In the genomic region with DNA sequence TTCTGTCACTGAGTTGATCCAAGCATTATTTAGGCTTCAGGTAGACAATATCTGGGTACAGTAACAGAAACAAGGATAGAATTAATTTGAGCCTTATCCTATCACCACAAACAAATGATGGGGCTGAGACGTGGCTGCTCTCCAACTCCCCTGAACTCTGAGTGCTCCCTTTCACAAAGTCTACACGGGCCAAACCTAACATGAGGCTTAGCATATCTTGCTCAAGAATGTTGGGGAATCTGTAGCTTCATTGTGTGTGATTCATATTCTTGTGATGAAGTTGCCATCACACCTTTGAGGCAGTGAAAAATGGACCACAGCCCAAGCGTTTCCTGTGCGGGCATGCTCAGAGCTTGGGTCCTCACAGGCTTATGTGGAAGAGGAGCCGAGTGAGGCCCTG, we compare ENCODE assay signal across 15 mouse cellular contexts.
"Had no signal": no experiment of that assay in that cellular context is flagged by ENCODE, and none has a peak within 500 bp of the region (broad histone marks: within the 10 kb centered on the region; RNA-seq: fewer than 3 reads in every experiment).

No protein-coding gene starts in this region.

- H3K27ac ChIP-seq: left cerebral cortex, adult 2 months; limb, embryonic 13.5 days; liver, embryonic 14.5 days; midbrain, embryonic 10.5 days; stomach, embryonic 15.5 days had no signal

- H3K9ac ChIP-seq: limb, embryonic 13.5 days; liver, embryonic 14.5 days; stomach, embryonic 15.5 days had no signal

- H3K9me3 ChIP-seq: limb, embryonic 13.5 days; midbrain, embryonic 10.5 days; stomach, embryonic 15.5 days had no signal

- ATAC-seq: intestine, embryonic 16.5 days; midbrain, embryonic 16.5 days had no signal

- H3K4me2 ChIP-seq: limb, embryonic 13.5 days; stomach, embryonic 15.5 days had no signal

- H3K27me3 ChIP-seq: limb, embryonic 13.5 days; stomach, embryonic 15.5 days had no signal

- H3K4me1 ChIP-seq: limb, embryonic 13.5 days; midbrain, embryonic 10.5 days; stomach, embryonic 15.5 days had no signal

- H3K4me3 ChIP-seq: left cerebral cortex, adult 2 months; limb, embryonic 13.5 days; midbrain, embryonic 10.5 days; stomach, embryonic 15.5 days had no signal

- H3K36me3 ChIP-seq: limb, embryonic 13.5 days; midbrain, embryonic 10.5 days; stomach, embryonic 15.5 days had no signal

- DNase-seq: kidney, adult 8-10 months; kidney, postnatal 25 days; lung, adult 2 months; lung, postnatal 10 days; lung, postnatal 4 days; right cerebral cortex, postnatal 4 days; spleen, adult 18-20 months; thymus, postnatal 4 days had no signal
